Mouse (Mus musculus) MEL (cell line): ENCODE measurements around the gene Olfr1019.

ENCODE experiments used
- CHD2 ChIP-seq: IDR thresholded peaks from 2 replicates; pipeline ENCODE4 v1.6.1; 2011; ENCODE audit warnings: low read length, improper control_type of control experiment
- CTCF ChIP-seq, 3 experiments: IDR thresholded peaks in 2 of 3; conservative IDR thresholded peaks in 1 of 3; 2 replicates each; pipeline ENCODE4 v1.5.1; 2011 to 2012; ENCODE audit warnings: low read length in 3 of 3, low read depth in 2 of 3, mild to moderate bottlenecking in 2 of 3, improper control_type of control experiment in 1 of 3, inconsistent platforms in 1 of 3, mixed read lengths in 1 of 3, moderate library complexity in 1 of 3; ENCODE audit not compliant: control insufficient read depth in 1 of 3, insufficient read depth in 1 of 3, poor library complexity in 1 of 3, severe bottlenecking in 1 of 3
- EP300 ChIP-seq, 2 experiments: IDR thresholded peaks; 2 replicates each; pipeline ENCODE4 v1.6.1; 2011; ENCODE audit warnings: improper control_type of control experiment in 2 of 2, low read length in 2 of 2, low read depth in 1 of 2, mild to moderate bottlenecking in 1 of 2
- KAT2A ChIP-seq: conservative IDR thresholded peaks from 2 replicates; pipeline ENCODE4 v1.6.1; 2012; ENCODE audit warnings: low read depth, low read length, improper control_type of control experiment, inconsistent platforms
- POLR2A ChIP-seq, 2 experiments: IDR thresholded peaks; 2 replicates each; pipeline ENCODE4 v1.6.1; 2011 to 2012; ENCODE audit warnings: low read length in 2 of 2, mild to moderate bottlenecking in 2 of 2, control low read depth in 1 of 2, improper control_type of control experiment in 1 of 2, low read depth in 1 of 2, moderate library complexity in 1 of 2; ENCODE audit not compliant: control insufficient read depth in 1 of 2, insufficient read depth in 1 of 2, poor library complexity in 1 of 2
- POLR2AphosphoS2 ChIP-seq: IDR thresholded peaks from 2 replicates; pipeline ENCODE4 v1.6.1; 2011; ENCODE audit warnings: low read length, improper control_type of control experiment
- POLR2AphosphoS5 ChIP-seq: IDR thresholded peaks from 2 replicates; pipeline ENCODE4 v1.6.1; 2012; ENCODE audit warnings: low read depth, borderline replicate concordance, mild to moderate bottlenecking, inconsistent platforms, low read length, moderate library complexity, mixed read lengths
- RAD21 ChIP-seq: IDR thresholded peaks from 2 replicates; pipeline ENCODE4 v1.6.1; 2011; ENCODE audit warnings: mild to moderate bottlenecking, low read depth, low read length, improper control_type of control experiment
- SMC3 ChIP-seq: IDR thresholded peaks from 2 replicates; pipeline ENCODE4 v1.6.1; 2011; ENCODE audit warnings: low read depth, low read length, improper control_type of control experiment
- TCF12 ChIP-seq: IDR thresholded peaks from 2 replicates; pipeline ENCODE4 v1.6.1; 2014; ENCODE audit warnings: low read depth, mild to moderate bottlenecking, inconsistent platforms, low read length, improper control_type of control experiment, moderate library complexity
- ZKSCAN1 ChIP-seq: IDR thresholded peaks from 2 replicates; pipeline ENCODE4 v1.6.1; 2012; ENCODE audit warnings: low read depth, mild to moderate bottlenecking, inconsistent platforms, low read length, improper control_type of control experiment, moderate library complexity
- ZNF384 ChIP-seq: IDR thresholded peaks from 2 replicates; pipeline ENCODE4 v1.6.1; 2012; ENCODE audit warnings: low read depth, mild to moderate bottlenecking, inconsistent platforms, low read length, improper control_type of control experiment

DNA sequence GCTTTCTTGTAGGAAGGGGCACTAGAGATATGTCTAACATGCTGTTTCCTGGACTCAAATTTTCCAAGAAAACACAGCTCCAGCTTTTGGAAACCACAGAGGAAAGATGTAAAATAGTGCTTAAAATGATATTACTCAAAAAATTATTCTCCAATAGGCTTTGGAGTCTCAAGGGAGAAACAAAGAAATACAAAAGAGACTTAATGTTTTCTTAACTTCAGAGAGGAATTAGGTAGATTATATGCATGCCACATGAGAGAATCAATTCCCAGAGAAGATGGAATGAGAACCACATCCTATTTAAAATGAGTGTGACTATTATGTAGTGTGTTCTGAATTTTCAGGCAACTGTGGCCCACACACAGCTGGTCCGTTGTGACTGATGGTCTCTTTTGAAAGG lies 1.4 kb upstream of the Olfr1019 start, which contains the start of gene Olfr1020:
- no peak for TF ChIP-seq POLR2A (IDR thresholded peaks at IDR 0.05; ENCODE audit: control insufficient read depth in 1 of 2, insufficient read depth in 1 of 2, low read depth in 1 of 2, low read length in 2 of 2, poor library complexity in 1 of 2)
- TF ChIP-seq CTCF (IDR thresholded peaks at IDR 0.05 in 2 of 3, conservative IDR thresholded peaks at IDR 0.05 in 1 of 3; ENCODE audit: control insufficient read depth in 1 of 3, insufficient read depth in 1 of 3, low read depth in 2 of 3, low read length in 3 of 3, poor library complexity in 1 of 3, severe bottlenecking in 1 of 3): no peak
- no peak for TF ChIP-seq ZKSCAN1
- TF ChIP-seq EP300 (IDR thresholded peaks at IDR 0.05; ENCODE audit: low read depth in 1 of 2, low read length in 2 of 2): no peak
- no peak for TF ChIP-seq TCF12
- no peak for TF ChIP-seq POLR2AphosphoS5
- no peak for TF ChIP-seq RAD21
- no peak for TF ChIP-seq SMC3
- TF ChIP-seq CHD2: no peak
- no peak for TF ChIP-seq ZNF384
- no peak for TF ChIP-seq KAT2A
- no peak for TF ChIP-seq POLR2AphosphoS2
